Mouse (Mus musculus): ENCODE results near the gene B230118H07Rik. TPM values are rescaled to one million over a fixed set of nuclear protein-coding genes. Genes with fewer than 3 reads are reported as not detected.

The B230118H07Rik gene
- 48.3 and 50.7 TPM in 2 replicates for polyA plus RNA-seq (2015; fragmentation: Nextera tagmentation; extraction: Ambion mirVana)

DNA sequence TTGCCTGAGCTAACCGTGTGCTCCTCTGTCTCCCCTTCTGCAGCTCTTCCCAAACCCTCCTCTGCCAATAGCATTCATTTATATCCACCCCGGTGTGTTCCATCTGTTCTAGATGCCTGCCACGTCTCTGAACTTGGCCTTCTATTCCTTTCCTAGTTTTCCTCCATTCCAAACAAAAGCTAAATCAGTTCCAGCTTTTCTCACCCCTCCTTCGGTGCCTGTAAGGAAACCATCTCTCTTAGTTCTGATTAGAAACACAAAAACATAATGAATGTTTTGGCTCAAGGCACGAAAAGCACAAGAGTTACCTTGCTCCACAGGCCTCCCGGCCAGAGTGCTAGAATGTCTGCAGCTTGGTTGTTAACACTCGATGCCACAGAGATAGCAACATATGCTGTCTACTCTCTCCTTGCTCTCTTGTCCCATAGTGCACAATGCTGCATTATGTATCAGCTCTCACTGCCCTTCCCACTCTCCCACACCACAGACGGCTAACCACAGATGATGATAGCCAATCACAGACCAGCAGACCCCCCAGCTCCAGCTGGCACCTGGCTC is at the start of gene B230118H07Rik, which contains the start of gene Rag1:
Gene B230118H07Rik, minus strand, starts transcription at position 419 of the 558 bp plus-strand sequence.
Gene Rag1, minus strand, starts transcription at position 388 of the 558 bp plus-strand sequence.
- WGBS = 33% methylated on average over 8 of the region's 8 CpGs
- 0 out of 2 replicates have a peak, but pooled peaks have one; percentile 46 for ATAC-seq

DNA sequence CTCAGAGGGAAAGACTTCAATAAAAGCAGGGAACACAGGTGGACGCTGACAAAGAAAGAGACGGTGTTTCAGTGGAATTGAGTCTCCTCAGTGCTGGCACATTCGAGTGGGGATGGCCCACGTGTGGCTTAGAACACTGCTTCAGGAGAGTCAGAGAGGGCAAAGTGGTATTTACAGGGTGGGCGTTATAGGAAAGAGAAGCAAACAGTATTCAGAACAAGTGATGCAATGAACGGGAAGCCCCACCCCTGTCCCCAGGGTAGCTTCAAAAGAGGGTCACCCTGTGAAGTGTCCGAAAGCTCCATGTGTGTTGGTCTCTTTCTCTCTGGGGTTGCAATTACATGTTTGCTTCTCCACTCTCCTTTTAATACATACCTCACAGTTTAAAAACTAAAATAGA is 46.3 kb upstream of the B230118H07Rik start:
- no peaks in the 10 kb centered on the region for H3K4me1 ChIP-seq (ENCODE audit: control insufficient read depth, insufficient read depth, low read length)
- WGBS = 91% methylated on average over 7 of the region's 7 CpGs
- H3K9me3 ChIP-seq (replicated peaks; ENCODE audit: control insufficient read depth, low read length, poor library complexity, severe bottlenecking) = no peaks in the 10 kb centered on the region
- H3K4me2 ChIP-seq (ENCODE audit: low read length) = no peak overlapping the region
- H3K27ac ChIP-seq (ENCODE audit: low read length) = no peak overlapping the region
- no peak overlapping the region for H3K4me3 ChIP-seq (ENCODE audit: low read depth, low read length)
- ATAC-seq = no peak
- no peaks in the 10 kb centered on the region for H3K27me3 ChIP-seq (ENCODE audit: control insufficient read depth, insufficient read depth, low read depth, low read length)
- no peak overlapping the region for H3K9ac ChIP-seq (ENCODE audit: low read depth, low read length)
- peaks cover 9% of the 10 kb centered on the region for H3K36me3 ChIP-seq (ENCODE audit: control insufficient read depth, insufficient read depth, low read length)

More for the DNA sequence above, at the start of gene B230118H07Rik, which contains the start of gene Rag1:
- Histone ChIP-seq H3K27me3 (ENCODE audit: control insufficient read depth, insufficient read depth, low read depth, low read length) (no peaks in the 10 kb centered on the region), H3K27ac (ENCODE audit: low read length) (no peak within 1 kb of the TSS), H3K4me2 (ENCODE audit: low read length) (no peak within 1 kb of the TSS), H3K4me3 (ENCODE audit: low read depth, low read length) (no peak within 1 kb of the TSS), H3K4me1 (ENCODE audit: control insufficient read depth, insufficient read depth, low read length) (peaks cover 7% of the 10 kb centered on the region; the same call in 1 of the 2 replicates), H3K9ac (ENCODE audit: low read depth, low read length) (no peak within 1 kb of the TSS), H3K36me3 (ENCODE audit: control insufficient read depth, insufficient read depth, low read length) (no peaks in the 10 kb centered on the region), H3K9me3 (replicated peaks; ENCODE audit: control insufficient read depth, low read length, poor library complexity, severe bottlenecking) (no peaks in the 10 kb centered on the region)

DNA sequence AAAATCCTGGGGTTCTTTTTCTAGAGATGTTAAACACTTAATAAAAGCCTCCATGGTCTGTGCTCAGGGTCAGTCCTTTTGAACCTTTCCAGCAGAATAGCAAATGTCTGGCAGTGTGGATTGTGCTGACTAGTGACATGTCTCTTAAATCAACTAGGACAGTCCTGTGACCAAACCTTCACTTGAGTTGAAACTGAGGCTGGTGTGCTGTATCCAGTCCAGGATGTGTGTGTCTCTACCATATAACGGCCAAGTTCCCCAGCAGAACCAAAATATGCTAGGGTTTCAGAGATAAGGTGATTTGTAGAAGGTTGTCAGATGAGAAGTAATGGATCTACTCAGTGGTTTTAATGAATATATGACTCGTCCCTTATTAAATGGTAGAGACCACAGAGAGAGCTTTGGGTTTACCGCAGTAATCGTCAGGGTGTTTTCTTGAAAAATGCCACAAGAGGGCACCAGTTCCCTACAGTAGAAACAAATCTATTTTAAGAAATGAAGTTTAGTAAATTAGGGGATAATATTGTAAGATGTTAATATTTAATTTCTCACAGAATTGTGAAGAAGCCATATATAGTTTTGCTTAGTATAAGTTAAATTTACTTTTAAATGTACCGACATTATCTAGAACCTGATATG is 44.4 kb upstream of the B230118H07Rik start:
- WGBS = 59% methylated on average over 5 of the region's 5 CpGs

DNA sequence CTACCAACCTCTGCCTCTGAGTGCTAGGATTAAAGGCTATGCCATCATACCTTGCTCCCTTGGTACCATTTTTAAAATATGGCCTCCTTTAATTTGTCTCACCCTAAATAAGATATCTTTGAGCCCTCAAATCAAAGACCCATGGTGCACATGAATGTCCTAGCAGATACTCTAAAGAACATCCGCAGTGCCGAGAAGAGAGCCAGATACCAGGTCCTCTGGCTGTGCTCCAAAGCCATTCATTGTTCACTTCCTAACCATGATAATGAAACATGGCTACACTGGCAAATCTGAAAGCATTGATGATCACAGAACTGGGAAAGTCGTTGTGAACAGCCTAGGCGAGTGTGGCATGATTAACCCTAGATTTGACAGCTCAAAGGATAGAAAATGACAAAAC is 43.7 kb upstream of the B230118H07Rik start:
- Histone ChIP-seq H3K4me2 (ENCODE audit: low read length) (no peak overlapping the region), H3K4me3 (ENCODE audit: low read depth, low read length) (no peak overlapping the region), H3K36me3 (ENCODE audit: control insufficient read depth, insufficient read depth, low read length) (peaks cover 17% of the 10 kb centered on the region), H3K27me3 (ENCODE audit: control insufficient read depth, insufficient read depth, low read depth, low read length) (no peaks in the 10 kb centered on the region), H3K9me3 (replicated peaks; ENCODE audit: control insufficient read depth, low read length, poor library complexity, severe bottlenecking) (no peaks in the 10 kb centered on the region), H3K4me1 (ENCODE audit: control insufficient read depth, insufficient read depth, low read length) (no peaks in the 10 kb centered on the region), H3K27ac (ENCODE audit: low read length) (no peak overlapping the region), H3K9ac (ENCODE audit: low read depth, low read length) (no peak overlapping the region)
- ATAC-seq = no peak
- WGBS = 50% methylated on average over 4 of the region's 4 CpGs

More for the DNA sequence above, 44.4 kb upstream of the B230118H07Rik start:
- Histone ChIP-seq H3K36me3 (ENCODE audit: control insufficient read depth, insufficient read depth, low read length) (peaks cover 17% of the 10 kb centered on the region), H3K4me3 (ENCODE audit: low read depth, low read length) (no peak overlapping the region), H3K9me3 (replicated peaks; ENCODE audit: control insufficient read depth, low read length, poor library complexity, severe bottlenecking) (no peaks in the 10 kb centered on the region), H3K4me1 (ENCODE audit: control insufficient read depth, insufficient read depth, low read length) (no peaks in the 10 kb centered on the region), H3K27ac (ENCODE audit: low read length) (no peak overlapping the region), H3K4me2 (ENCODE audit: low read length) (no peak overlapping the region), H3K27me3 (ENCODE audit: control insufficient read depth, insufficient read depth, low read depth, low read length) (no peaks in the 10 kb centered on the region), H3K9ac (ENCODE audit: low read depth, low read length) (no peak overlapping the region)
- ATAC-seq = 0 out of 2 replicates have a peak, but pooled peaks have one; percentile 21

DNA sequence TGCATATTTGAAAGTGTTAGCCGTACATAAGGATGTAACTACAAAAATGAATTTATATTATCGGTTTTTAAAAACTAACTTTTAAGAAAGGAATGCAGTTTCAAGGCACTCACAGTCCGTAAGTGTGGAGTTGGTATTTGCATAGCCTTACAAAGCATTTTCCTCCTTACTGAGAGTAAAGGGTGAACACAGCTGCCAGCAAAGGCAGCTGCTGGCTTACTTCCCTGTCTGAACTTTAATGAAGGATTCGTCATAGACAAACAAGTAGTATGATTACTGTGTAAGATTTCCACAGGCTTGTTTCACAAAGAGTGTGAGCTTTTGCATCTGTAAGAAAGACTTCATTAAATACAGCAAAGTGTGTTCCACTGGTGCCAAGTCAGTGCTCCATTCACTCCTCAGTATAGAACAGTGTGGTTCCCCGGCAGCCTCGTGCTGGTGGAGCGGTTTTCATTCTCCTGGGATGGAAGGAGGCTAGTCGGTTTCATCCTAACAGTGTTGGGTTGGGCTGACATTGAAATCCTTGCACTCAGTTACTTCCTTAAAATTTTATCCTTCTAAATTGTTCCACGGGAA is 41.0 kb upstream of the B230118H07Rik start:
- H3K36me3 ChIP-seq (ENCODE audit: control insufficient read depth, insufficient read depth, low read length) = peaks cover 17% of the 10 kb centered on the region
- WGBS = 88% methylated on average over 9 of the region's 9 CpGs
- ATAC-seq = no peak

DNA sequence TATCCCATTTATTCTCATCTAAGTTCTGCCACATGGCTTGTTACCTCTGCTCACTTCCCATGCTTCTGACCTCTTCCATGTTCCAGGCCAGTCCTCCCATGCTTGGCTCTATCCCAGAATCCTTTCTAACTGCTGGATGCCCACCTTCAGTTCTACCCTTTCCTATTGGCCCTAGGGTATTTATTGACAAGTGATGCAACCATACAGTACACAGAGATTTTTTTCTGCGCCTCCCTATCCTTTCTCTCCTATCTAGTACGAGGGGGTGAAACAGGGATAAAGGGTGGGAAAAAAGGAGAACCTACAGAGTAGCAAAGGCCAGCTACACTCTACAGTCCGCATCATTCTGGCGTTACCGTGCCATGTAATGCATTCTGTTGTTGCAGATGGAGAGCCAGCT is 38.7 kb upstream of the B230118H07Rik start:
- peaks cover 17% of the 10 kb centered on the region for H3K36me3 ChIP-seq (ENCODE audit: control insufficient read depth, insufficient read depth, low read length)
- H3K27me3 ChIP-seq (ENCODE audit: control insufficient read depth, insufficient read depth, low read depth, low read length) = no peaks in the 10 kb centered on the region
- H3K9ac ChIP-seq (ENCODE audit: low read depth, low read length) = no peak overlapping the region
- no peaks in the 10 kb centered on the region for H3K9me3 ChIP-seq (replicated peaks; ENCODE audit: control insufficient read depth, low read length, poor library complexity, severe bottlenecking)
- no peak overlapping the region for H3K4me2 ChIP-seq (ENCODE audit: low read length)
- no peak for ATAC-seq
- H3K27ac ChIP-seq (ENCODE audit: low read length) = no peak overlapping the region
- no peaks in the 10 kb centered on the region for H3K4me1 ChIP-seq (ENCODE audit: control insufficient read depth, insufficient read depth, low read length)
- H3K4me3 ChIP-seq (ENCODE audit: low read depth, low read length) = no peak overlapping the region
- WGBS = 89% methylated on average over 5 of the region's 5 CpGs

More for the DNA sequence above, 41.0 kb upstream of the B230118H07Rik start:
- Histone ChIP-seq H3K4me3 (ENCODE audit: low read depth, low read length) (no peak overlapping the region), H3K27ac (ENCODE audit: low read length) (no peak overlapping the region), H3K4me1 (ENCODE audit: control insufficient read depth, insufficient read depth, low read length) (no peaks in the 10 kb centered on the region), H3K9ac (ENCODE audit: low read depth, low read length) (no peak overlapping the region), H3K9me3 (replicated peaks; ENCODE audit: control insufficient read depth, low read length, poor library complexity, severe bottlenecking) (no peaks in the 10 kb centered on the region), H3K27me3 (ENCODE audit: control insufficient read depth, insufficient read depth, low read depth, low read length) (no peaks in the 10 kb centered on the region), H3K4me2 (ENCODE audit: low read length) (no peak overlapping the region)

DNA sequence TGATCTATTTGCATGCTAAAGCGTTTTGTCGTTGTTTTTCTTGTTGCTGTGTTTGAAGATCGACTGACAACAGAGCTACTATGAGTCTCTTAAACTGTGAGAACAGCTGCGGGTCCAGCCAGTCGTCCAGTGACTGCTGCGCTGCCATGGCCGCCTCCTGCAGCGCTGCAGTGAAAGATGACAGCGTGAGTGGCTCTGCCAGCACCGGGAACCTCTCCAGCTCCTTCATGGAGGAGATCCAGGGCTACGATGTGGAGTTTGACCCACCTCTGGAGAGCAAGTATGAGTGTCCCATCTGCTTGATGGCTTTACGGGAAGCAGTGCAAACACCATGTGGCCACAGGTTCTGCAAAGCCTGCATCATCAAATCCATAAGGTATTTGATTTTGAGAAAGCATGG is 35.1 kb upstream of the B230118H07Rik start:
- 85% methylated on average over 12 of the region's 12 CpGs for WGBS
- Histone ChIP-seq H3K36me3 (ENCODE audit: control insufficient read depth, insufficient read depth, low read length) (peaks cover 12% of the 10 kb centered on the region; the same call in 1 of the 2 replicates), H3K9me3 (replicated peaks; ENCODE audit: control insufficient read depth, low read length, poor library complexity, severe bottlenecking) (no peaks in the 10 kb centered on the region), H3K4me1 (ENCODE audit: control insufficient read depth, insufficient read depth, low read length) (peaks cover 6% of the 10 kb centered on the region), H3K27ac (ENCODE audit: low read length) (no peak overlapping the region), H3K4me2 (ENCODE audit: low read length) (no peak overlapping the region), H3K9ac (ENCODE audit: low read depth, low read length) (no peak overlapping the region), H3K4me3 (ENCODE audit: low read depth, low read length) (no peak overlapping the region), H3K27me3 (ENCODE audit: control insufficient read depth, insufficient read depth, low read depth, low read length) (no peaks in the 10 kb centered on the region)
- ATAC-seq = no peak

DNA sequence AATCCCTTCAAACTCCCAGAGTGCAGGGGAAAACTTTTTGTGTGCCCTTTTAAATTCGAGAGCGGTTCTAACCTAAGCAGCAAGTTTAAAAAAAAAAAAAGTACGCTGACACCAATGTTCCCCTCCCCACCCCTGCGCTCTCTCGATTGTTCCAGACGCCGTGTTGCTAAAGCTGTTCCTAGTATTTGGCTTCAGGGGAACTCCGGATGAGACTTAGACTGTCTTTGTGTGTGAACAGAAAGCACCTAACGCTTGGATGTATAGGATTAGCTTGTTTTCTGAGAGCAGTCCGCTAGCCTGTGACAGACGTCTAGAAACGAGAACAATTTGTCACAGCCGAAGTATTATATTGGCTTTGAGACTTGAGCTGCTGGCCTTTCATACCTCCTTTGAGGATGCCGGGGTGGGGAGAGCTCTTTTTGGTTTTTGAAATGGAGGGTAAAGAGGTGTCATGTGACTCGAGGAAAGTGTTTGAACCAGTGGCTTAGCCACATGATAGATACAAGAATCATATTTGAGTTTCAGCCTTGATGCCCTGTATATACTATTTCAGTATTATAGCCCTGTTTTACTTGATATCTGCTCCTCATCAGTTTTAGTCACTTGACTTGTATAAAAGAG is 29.9 kb upstream of the B230118H07Rik start:
- H3K36me3 ChIP-seq (ENCODE audit: control insufficient read depth, insufficient read depth, low read length) = no peaks in the 10 kb centered on the region
- H3K27me3 ChIP-seq (ENCODE audit: control insufficient read depth, insufficient read depth, low read depth, low read length) = no peaks in the 10 kb centered on the region
- no peaks in the 10 kb centered on the region for H3K9me3 ChIP-seq (replicated peaks; ENCODE audit: control insufficient read depth, low read length, poor library complexity, severe bottlenecking)
- H3K4me1 ChIP-seq (ENCODE audit: control insufficient read depth, insufficient read depth, low read length) = peaks cover 10% of the 10 kb centered on the region
- peak overlapping the region; percentile 91 for H3K4me3 ChIP-seq (ENCODE audit: low read depth, low read length)
- H3K9ac ChIP-seq (ENCODE audit: low read depth, low read length) = peak overlapping the region; percentile 86
- 0 out of 2 replicates have a peak, but pooled peaks have one; percentile 17 for ATAC-seq
- H3K4me2 ChIP-seq (ENCODE audit: low read length) = peak overlapping the region; percentile 80
- WGBS = under 1% methylated on average over 15 of the region's 15 CpGs
- no peak overlapping the region for H3K27ac ChIP-seq (ENCODE audit: low read length)
